Mouse (Mus musculus) kidney, adult 2 months (tissue): ENCODE data around the gene Cic. TPM values are rescaled to one million over a fixed set of nuclear protein-coding genes. Genes with fewer than 3 reads are reported as not detected.

Source experiments
- DNase-seq: peaks from one replicate; pipeline ENCODE4 v3.0.0; 2021
- H3K27ac ChIP-seq: fragments of 200-500 bp; 2 replicates; pipeline ENCODE4 v1.5.1; 2012; ENCODE audit warnings: low read depth, low read length, control low read depth, inconsistent platforms; ENCODE audit not compliant: insufficient read depth
- H3K27me3 ChIP-seq: fragments of 200-500 bp; replicated peaks from 2 replicates; pipeline ENCODE4 v1.6.1; 2012; ENCODE audit warnings: mild to moderate bottlenecking, moderate library complexity, low read length, inconsistent platforms; ENCODE audit not compliant: control insufficient read depth, insufficient read depth
- H3K36me3 ChIP-seq: fragments of 200-500 bp; 2 replicates; pipeline ENCODE4 v1.6.1; 2012; ENCODE audit warnings: mild to moderate bottlenecking, moderate library complexity, low read length, inconsistent platforms; ENCODE audit not compliant: control insufficient read depth, insufficient read depth
- H3K4me1 ChIP-seq: fragments of 200-500 bp; 2 replicates; pipeline ENCODE4 v1.6.1; 2011; ENCODE audit warnings: low read length; ENCODE audit not compliant: control insufficient read depth, insufficient read depth
- H3K4me3 ChIP-seq: fragments of 200-500 bp; 2 replicates; pipeline ENCODE4 v1.5.1; 2011; ENCODE audit warnings: mild to moderate bottlenecking, low read depth, low read length, control low read depth; ENCODE audit not compliant: insufficient read depth
- CTCF ChIP-seq: fragments of 200-500 bp; conservative IDR thresholded peaks from 2 replicates; pipeline ENCODE4 v1.5.1; 2011; ENCODE audit warnings: low read depth, mild to moderate bottlenecking, control low read depth, low read length, moderate library complexity, mixed read lengths; ENCODE audit not compliant: insufficient read depth, insufficient read length
- POLR2A ChIP-seq: fragments of 200-500 bp; IDR thresholded peaks from one replicate; pipeline ENCODE4 v1.6.1; 2011; ENCODE audit warnings: low read depth, low read length, control low read depth
- WGBS: fragments of 180-500 bp; shearing (Covaris S2); methylation state at CpG from one replicate; pipeline ENCODE4 v1.1.7; 2018; 5-methylcytosine and 5-hydroxymethylcytosine counted together
- polyA plus RNA-seq: library from polyadenylated mRNA; depleted of rRNA; stranded (reverse); fragments of >200 nt; gene quantifications from 2 replicates; pipeline ENCODE4 v1.2.3, GENCODE M21; 2012

The Cic gene
- polyA plus RNA-seq, 1 experiment, result 41.9 TPM

DNA sequence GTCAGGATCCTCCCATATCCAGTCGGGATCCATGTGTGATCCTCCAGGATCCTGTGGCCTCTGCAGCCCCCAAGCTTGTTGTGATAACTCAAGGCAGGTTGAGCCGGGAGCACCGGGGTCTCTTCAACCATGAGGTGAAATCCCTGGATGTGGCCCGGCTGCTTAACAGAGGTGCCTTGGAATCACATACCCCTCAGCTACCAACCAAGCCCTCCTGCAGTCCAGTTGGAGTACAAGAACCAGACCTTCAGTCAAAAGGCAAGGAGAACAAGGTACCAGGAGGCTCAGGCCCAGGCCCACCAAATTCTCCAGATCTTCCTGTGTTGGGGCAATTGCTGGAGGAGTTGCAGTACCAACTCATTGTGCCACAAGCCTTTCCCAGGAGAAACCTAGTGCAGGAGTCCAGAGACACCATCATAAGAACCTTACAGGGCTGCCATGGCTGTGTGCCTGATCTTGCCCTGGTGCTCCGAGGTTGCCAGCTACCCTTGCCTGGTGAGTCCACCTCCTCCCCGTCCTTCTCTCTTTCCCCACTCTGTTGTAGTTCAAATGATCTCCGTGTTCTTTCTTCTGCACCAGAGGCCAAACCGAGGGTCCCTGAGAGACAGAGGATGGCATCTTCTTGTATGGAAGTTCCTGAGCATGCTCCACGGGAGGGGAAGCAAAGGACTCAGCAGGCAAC, 35.6 kb downstream of the Cic start:
- DNase-seq, result no peak
- Histone ChIP-seq H3K27me3 (no peaks in the 10 kb centered on the region), H3K4me1 (no peaks in the 10 kb centered on the region; the same call in 1 of the 2 replicates), H3K36me3 (no peaks in the 10 kb centered on the region), H3K27ac (no peak overlapping the region), H3K4me3 (no peak overlapping the region)
- TF ChIP-seq POLR2A (no peak), CTCF (no peak)
- WGBS, result 74% methylated on average over 9 of the region's 9 CpGs

DNA sequence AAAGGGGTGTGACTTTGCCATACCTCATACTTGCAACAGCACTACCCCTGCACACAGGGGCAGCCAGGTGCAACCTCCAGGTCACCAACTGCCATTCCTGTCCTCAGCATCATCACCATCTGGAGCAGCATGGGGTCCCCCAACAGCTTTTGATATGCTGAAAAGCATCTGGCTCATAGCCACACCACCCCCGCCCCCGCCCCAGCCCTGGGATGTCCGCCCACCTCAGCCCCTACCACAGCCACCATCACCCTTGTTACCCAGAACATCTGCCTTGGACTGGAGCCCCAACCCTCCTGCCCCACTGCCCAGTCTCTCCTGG, 36.1 kb downstream of the Cic start:
- no peaks in the 10 kb centered on the region for H3K4me1 ChIP-seq
- 90% methylated on average over 3 of the region's 3 CpGs for WGBS
- no peak overlapping the region for H3K27ac ChIP-seq
- H3K27me3 ChIP-seq, result no peaks in the 10 kb centered on the region
- TF ChIP-seq CTCF (no peak), POLR2A (no peak)
- H3K36me3 ChIP-seq, result no peaks in the 10 kb centered on the region
- no peak for DNase-seq
- H3K4me3 ChIP-seq, result no peak overlapping the region

DNA sequence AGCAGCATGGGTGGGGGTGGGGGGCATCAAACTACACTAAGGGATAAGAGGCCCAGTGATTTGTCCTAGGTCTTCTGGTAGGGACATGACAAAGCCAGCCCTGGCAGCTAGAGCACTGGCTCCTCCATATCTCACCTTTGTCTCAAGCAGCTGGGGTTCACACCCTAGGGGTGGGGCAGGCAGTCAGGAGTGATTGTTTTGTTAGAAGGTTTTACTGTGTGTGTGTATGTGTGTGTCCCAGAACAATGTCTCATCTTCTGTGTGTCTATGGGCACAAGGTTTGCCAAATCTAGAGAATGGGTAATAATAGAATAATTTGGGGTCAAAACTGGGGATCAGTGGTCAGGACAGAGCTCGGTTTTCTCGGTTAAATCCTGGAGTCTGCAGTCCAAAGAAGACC, 38.0 kb downstream of the Cic start:
- H3K4me1 ChIP-seq, result no peaks in the 10 kb centered on the region
- TF ChIP-seq CTCF (no peak), POLR2A (no peak)
- no peak overlapping the region for H3K4me3 ChIP-seq
- DNase-seq, result no peak
- no peaks in the 10 kb centered on the region for H3K36me3 ChIP-seq
- no peaks in the 10 kb centered on the region for H3K27me3 ChIP-seq
- H3K27ac ChIP-seq, result no peak overlapping the region
- WGBS, result 2% methylated on average over 2 of the region's 2 CpGs

DNA sequence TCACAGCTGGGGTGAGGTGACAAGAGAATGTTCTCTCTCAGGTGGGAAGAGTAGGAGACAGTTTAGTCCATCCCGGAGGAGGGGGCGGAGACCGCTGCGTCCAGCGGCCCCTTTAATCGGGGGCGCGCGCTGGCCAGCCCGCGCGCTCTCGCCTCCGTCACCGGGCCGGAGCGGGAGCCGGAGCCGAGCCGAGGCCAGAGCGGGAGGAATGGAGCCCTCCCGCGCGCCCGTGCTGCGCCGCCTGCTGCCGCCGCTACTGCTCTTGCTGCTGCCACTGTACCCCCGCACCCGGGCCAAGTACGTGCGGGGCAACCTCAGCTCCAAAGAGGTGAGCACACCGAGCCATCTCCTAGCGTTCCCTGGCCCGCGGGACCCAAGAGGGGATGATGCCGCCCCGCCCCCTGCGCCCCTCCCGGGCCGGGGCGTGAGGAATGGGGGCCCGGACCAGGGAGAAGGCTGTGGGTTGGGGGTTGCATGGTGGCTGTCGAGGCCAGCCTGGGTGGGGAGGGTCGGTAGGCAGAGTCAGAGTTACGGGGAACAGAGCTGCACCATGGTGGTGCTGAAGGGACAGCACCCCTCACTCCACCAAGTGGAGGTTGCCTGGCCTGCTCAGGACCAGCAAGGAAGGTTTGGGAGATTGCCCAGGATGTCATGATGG, 38.6 kb downstream of the Cic start, which contains the start of gene Tmem145:
Gene Tmem145, plus strand, starts transcription at position 151 of the 658 bp plus-strand sequence.
- WGBS, result under 1% methylated on average over 47 of the region's 47 CpGs
- no peaks in the 10 kb centered on the region for H3K27me3 ChIP-seq
- TF ChIP-seq CTCF (no peak), POLR2A (no peak)
- H3K27ac ChIP-seq, result no peak within 1 kb of the TSS
- no peaks in the 10 kb centered on the region for H3K36me3 ChIP-seq
- peak; percentile 37 for DNase-seq
- H3K4me3 ChIP-seq, result peak within 1 kb of the TSS; percentile 41; the same call in 1 of the 2 replicates
- peaks cover 1% of the 10 kb centered on the region; the same call in 1 of the 2 replicates for H3K4me1 ChIP-seq

DNA sequence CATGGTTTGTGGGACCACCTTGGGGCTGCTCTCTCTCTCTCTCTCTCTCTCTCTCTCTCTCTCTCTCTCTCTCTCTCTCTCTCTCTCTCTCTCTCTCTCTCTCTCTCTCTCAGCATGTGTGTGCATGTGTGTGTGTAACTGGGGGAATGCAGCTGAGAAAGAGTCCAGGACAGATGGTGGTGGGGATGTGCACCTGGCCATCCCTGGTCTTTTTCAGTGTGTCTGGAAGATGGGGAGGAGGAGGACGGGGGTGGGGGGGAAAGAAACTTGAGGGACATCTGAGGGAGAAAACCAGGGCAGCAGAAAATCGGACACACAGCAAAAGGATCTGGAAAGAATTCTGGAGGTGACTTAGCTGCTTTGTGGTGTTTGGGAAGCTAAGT, 39.1 kb downstream of the Cic start:
- H3K27ac ChIP-seq, result no peak overlapping the region

DNA sequence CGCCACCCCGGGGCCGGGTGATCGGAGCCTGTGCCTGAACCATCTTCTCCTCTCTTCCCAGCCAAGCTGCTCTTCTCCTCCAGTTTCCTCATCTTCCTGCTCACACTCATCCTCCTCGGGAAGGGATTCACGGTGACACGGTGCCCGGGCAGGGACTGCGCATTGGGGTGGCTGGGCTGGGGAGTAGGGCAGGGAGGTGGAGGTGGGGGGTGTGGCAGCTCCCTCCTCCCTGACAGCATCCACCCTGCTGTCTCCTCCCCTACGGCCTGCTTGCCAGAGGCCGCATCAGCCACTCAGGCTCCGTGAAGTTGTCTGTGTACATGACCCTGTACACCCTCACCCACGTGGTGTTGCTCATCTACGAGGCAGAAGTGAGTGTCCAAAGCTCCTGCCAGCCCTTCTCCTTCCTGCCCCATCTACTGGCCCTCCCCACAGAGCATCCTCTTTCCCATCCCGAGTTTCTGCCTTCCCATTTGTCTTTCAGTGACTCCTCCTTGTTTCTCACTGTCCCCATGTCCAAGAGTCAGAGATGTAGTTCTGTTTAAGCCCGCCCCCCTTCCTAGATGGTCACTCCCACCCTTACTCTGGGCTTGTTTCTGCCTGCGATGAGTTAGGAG, 41.3 kb downstream of the Cic start:
- H3K4me1 ChIP-seq, result peaks cover 2% of the 10 kb centered on the region; the same call in 1 of the 2 replicates
- DNase-seq, result no peak
- H3K27ac ChIP-seq, result no peak overlapping the region
- H3K27me3 ChIP-seq, result no peaks in the 10 kb centered on the region
- no peak for TF ChIP-seq CTCF
- no peak for TF ChIP-seq POLR2A
- no peaks in the 10 kb centered on the region for H3K36me3 ChIP-seq
- H3K4me3 ChIP-seq, result no peak overlapping the region
- WGBS, result 52% methylated on average over 17 of the region's 17 CpGs

More for the DNA sequence above, 39.1 kb downstream of the Cic start:
- Histone ChIP-seq H3K4me3 (no peak overlapping the region), H3K4me1 (peaks cover 2% of the 10 kb centered on the region; the same call in 1 of the 2 replicates), H3K36me3 (no peaks in the 10 kb centered on the region), H3K27me3 (no peaks in the 10 kb centered on the region)
- 42% methylated on average over 2 of the region's 2 CpGs for WGBS
- TF ChIP-seq POLR2A (no peak), CTCF (no peak)
- no peak for DNase-seq

DNA sequence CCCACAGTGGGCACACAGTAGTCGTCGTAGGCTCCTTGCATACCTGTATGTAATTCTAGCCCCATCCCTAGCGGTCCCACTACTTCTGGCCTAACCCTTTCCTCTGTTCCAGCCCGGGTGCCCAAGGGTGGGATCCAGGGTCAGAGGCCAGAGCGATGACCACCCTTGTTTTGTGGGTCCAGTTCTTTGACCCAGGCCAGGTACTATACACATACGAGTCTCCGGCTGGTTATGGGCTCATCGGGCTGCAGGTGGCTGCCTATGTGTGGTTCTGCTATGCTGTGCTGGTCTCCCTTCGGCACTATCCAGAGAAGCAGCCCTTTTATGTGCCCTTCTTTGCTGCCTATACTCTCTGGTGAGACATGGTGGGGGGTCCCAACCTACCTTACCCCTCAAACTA, 41.9 kb downstream of the Cic start:
- Histone ChIP-seq H3K27me3 (no peaks in the 10 kb centered on the region), H3K4me3 (no peak overlapping the region), H3K4me1 (peaks cover 2% of the 10 kb centered on the region; the same call in 1 of the 2 replicates), H3K27ac (no peak overlapping the region), H3K36me3 (no peaks in the 10 kb centered on the region)
- TF ChIP-seq POLR2A, result no peak
- no peak for TF ChIP-seq CTCF
- no peak for DNase-seq
- 89% methylated on average over 9 of the region's 9 CpGs for WGBS
